Mouse (Mus musculus): Measurements from ENCODE around the gene Elmo1.

Elmo1 gene

DNA sequence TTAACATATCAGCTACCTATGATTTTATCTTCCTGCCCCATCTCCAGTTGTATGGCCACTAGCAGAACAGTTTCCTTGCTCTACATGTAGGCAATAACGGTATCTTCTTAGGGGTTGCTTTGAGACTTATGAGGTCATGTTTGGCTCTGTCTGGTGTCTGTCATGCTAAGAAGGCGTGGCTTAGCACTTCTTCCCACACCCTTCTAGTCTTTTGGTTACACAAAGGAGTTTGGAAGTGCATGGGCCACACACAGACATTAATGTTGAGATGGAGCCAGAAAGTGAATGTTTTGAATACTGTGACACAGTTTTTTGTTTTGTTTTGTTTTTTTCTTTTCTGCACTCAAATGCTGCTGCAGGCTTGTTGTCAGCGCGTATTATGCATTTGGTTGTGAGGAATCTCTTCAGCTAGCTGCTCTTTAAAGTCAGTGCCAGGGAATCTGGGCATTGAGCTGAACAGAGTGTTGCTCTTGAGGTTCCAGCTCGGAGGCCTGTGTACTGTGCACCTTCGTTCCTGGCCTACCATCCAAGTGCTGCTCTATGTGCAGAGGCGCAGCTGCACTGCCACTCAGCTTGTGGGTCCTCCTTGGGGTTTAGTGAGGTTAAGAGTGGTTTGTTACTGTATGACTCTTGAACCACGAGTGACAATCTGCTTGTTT, 31.1 kb downstream of the Elmo1 start:
- no peak for DNase-seq (ENCODE audit: low spot score)

DNA sequence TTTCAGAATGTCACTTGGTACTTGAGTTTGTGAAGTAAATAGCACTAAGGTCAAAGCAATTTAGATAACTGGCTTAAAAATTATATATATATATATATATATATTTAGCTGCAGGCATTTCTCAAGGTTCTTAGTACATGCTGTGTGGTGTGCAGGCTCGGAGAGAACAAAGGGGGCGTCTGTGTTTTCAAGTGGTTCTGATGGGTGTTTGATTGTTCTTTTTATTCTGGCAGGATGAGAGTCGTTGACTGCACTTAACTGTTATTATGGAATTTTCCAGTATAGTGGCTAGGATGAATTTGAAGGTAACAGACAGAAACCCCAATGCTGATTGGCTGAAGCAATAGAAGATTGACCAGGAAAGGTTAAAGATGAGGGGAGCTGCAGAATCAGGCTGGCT, 33.6 kb downstream of the Elmo1 start:
- no peak for DNase-seq (ENCODE audit: low spot score)

GRCm38 (mm10) chr13:20124965-20125364, 34.6 kb downstream of the Elmo1 start:
- no peak for DNase-seq (ENCODE audit: low spot score)

DNA sequence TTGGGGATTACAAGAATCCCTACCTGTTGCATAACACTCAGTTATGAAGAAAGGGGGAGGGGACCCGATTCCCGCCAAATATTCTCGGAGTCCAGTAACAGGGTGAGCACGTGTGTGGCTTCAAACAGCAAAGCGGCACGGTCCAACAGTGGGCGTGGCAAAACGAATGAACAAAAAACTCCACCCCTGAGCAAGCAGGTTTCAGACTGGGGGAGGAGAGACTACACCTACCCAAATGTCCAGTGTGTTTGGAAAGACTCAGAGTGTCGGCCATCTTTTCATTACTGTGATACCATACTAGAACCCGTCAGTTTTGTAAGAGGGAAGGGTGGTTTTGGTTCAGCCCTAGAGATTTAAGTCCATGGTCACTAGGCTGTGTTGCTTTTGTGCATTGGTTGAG, 35.4 kb downstream of the Elmo1 start:
- DNase-seq (ENCODE audit: low spot score): no peak

GRCm38 (mm10) chr13:20127553-20127952, 37.2 kb downstream of the Elmo1 start:
- DNase-seq (ENCODE audit: low spot score): no peak

DNA sequence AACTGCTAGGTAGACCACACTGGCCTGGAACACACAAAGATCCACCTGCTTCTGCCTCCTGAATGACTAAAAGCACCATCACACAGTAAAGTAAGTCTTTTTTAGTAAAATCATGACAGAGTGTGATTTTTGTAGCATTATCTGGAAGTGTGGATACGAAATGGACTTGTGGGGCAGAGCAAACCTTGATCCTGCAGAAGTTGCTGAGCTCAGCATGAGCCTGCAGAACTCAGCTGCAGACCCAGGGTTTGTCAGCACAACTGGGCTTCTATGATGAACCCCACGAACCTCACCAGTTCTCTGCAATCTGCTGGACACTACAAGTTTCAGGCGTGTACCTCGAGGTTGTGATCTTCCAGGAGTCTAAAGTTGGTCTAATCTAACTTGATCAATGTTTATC, 37.7 kb downstream of the Elmo1 start:
- DNase-seq (ENCODE audit: low spot score): no peak

GRCm38 (mm10) chr13:20130731-20131130, 40.3 kb downstream of the Elmo1 start:
- no peak for DNase-seq (ENCODE audit: low spot score)

GRCm38 (mm10) chr13:20131322-20131997, 41.1 kb downstream of the Elmo1 start:
- DNase-seq (ENCODE audit: low spot score): peak; percentile 43

DNA sequence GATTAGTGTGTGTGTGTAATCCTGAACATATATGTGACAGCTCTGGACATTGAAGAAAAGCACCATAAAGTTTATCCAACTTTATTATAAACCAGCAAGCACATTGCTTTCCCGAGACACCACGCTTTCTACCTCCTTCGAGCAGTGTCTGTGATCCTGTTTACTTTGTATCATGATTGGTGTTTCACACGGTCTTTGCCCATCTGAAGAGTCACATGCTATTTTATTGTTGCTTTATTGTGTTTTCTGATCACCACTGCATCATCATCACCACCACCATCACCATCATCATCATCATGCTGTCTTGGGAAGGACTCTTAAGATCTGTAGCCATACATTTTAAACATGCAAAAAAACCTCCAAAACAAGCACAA, 41.6 kb downstream of the Elmo1 start:
- no peak for DNase-seq (ENCODE audit: low spot score)

GRCm38 (mm10) chr13:20133602-20134394, 43.4 kb downstream of the Elmo1 start:
- DNase-seq (ENCODE audit: low spot score): peak; percentile 65

DNA sequence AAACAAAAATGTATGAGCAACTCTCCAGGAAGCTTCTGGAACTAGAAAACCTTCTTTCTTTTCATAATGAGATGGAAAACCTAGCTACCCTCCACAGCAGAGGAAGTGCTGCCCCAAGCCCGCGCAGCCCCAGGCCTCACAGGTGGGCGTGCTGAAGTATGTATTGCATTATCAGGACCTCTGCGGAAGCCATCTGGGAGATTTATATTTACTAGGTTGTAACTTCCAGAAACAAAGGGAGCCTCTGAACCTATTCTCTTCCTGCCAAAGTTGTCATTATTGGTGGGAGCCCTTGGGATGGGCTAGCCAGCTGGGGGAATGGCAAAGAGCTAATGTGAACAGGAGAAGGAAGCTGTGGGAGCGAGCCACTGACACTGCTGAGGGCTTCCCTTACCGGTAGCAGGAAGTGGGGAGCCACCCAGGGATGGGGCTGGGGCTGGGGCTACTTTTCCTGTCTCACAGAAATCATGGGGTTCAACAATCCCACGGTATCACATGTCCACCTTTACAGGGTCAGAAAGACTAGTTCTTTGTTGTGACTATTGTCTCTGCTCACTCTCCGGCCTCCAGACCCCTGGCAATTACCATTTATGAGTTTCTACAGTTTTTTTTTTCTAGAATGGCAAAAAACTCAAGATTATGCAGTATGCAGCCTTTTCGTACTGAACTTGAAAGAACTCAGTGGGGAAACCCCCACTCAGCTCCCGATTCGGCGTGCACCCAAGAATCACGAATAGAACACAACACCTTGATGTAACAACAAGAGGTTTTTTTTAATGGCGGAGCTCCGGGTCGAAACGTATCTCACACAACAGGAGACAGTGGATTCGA, 44.2 kb downstream of the Elmo1 start:
- no peak for DNase-seq (ENCODE audit: low spot score)

- no peak for DNase-seq (ENCODE audit: low spot score)
These were observed 46.4 kb downstream of the Elmo1 start for GRCm38 (mm10) chr13:20136753-20137152.

DNA sequence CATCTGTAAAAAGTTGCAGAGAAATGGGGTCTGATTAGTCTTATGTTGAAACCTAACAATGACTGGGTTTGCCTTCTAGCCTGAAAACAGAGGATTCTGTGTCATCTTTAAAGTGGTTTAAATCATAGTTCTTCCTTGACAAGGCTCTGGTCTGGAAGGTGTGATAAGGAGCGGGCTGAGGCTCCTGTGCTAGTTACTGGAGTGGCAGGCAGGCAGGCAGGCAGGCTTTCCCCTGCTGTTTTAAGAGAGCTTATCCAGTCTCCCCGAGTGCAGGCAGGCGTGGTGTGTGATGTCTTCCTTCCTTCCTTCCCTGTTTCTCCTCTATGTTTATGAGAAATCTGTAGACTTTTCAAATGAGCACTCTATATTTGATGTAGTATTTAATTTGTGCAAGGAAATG, 48.1 kb downstream of the Elmo1 start:
- DNase-seq (ENCODE audit: low spot score): no peak

DNA sequence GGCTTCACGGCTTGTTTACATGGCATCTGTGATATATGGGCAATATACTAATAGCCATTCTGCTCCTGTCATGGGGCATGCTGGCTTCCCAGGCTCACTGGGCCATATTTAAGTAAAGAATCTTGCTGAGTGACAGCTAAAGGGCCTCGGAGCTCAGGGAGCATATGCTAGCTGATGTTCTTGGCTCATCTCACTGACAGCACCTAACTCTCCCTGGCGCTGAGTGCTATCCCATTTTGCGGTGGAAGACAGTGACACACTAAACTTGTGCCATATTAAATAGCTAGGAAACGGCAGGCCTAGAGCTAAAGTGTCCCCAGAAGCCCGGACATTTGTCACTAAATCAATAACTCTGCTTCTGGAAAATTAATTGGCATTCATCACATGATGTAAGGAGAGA, 48.7 kb downstream of the Elmo1 start:
- DNase-seq (ENCODE audit: low spot score): no peak

GRCm38 (mm10) chr13:20139825-20140665, 49.6 kb downstream of the Elmo1 start:
- DNase-seq (ENCODE audit: low spot score): no peak

DNA sequence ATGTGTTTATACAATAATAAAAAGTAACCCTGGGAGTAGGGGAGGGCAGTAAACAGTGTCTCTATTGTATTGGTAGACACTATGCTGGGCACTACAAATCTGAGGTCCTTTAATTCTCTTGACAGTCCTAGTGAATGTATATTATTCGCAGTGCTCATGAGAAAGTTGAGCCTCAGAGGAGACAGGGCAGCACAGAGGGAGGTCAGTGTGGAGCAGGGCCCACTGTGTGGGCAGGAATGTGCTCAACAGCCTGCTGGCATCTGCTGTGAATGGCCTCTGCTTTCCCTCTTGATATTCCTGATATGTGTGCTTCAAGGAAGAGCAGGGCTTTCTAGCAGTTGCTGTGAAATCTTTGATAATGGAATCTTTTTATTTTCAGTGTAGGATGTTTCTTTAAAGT, 52.2 kb downstream of the Elmo1 start:
- DNase-seq (ENCODE audit: low spot score): no peak

GRCm38 (mm10) chr13:20146848-20147247, 56.5 kb downstream of the Elmo1 start:
- DNase-seq (ENCODE audit: low spot score): no peak

GRCm38 (mm10) chr13:20147736-20148135, 57.3 kb downstream of the Elmo1 start:
- no peak for DNase-seq (ENCODE audit: low spot score)

DNA sequence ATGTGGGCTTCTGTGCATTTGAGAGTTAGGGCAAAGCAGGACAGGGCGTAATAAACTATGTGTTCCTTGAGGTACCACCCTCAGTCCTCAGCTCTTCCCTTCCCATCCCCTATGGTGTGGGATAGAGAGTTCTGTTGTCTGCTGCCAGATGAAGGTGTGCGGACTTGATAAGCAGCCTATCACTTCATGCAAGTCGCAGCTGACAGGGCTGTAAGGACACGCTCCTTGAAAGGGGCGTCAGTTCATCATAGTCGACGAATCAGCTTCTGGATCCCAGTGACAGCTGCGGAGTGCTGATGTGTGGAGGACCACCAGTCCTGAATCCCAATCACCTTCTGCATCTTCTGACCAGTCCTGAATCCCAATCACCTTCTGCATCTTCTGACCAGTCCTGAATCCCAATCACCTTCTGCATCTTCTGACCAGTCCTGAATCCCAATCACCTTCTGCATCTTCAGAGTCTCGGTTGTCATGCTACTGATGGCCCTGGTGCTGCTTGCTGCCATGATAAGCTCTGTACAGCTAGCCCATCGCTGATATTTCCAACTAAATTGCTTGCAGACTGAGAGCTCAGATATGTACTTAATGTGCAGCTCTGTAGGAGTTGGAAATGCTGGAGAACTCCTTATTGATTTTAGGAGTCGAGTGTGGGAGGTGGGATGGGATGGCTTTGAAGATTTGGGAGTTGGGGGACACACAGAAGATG, 59.9 kb downstream of the Elmo1 start:
- DNase-seq (ENCODE audit: low spot score): no peak

DNA sequence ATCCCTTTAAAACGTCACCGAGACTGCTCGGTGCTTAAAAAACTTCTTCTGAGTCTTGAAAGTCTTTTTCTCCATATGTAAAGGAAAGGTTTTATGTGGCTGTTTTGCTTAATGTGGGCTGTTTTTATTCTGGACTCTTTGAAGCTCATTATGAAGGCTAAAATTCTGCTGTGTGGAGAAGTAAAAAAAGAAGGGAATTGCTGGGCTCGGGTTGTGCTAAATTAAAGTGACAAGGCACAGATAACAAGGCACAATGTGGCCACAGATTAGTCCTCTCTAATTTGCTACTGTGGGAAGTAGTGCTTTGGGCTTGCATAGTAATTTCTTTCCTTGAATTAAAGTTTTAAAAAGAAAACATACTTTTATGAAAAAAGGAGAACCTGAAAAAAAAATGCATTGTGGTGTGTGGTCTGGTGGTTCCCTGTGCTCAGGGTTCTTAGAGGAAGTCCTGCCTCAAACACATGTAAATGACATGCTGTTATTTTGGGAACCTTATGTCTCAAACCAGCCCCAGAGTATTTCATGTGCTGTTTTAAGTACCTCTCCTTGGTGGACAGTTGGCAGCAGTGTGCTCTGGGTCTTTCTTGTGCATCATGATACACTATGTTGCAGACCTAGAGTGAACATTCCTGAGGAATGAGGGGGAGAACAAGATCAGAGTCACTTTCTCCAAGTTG, 61.0 kb downstream of the Elmo1 start:
- DNase-seq (ENCODE audit: low spot score): no peak

Measured in urinary bladder, postnatal 14 days (tissue).